Mouse (Mus musculus) Patski (cell line): ENCODE measurements around the gene Lrp2. TPM values are rescaled to one million over a fixed set of nuclear protein-coding genes. Genes with fewer than 3 reads are reported as not detected.

Source experiments
- ATAC-seq: fragments of 100-300 bp; one replicate; pipeline ENCODE4 v1.8.0; 2021
- CTCF ChIA-PET: fragments of 350-600 bp; sonication (Branson Sonifier 250); formaldehyde crosslinking; loops from one replicate; lab custom pipeline; 2022; ENCODE audit warnings: inconsistent platforms; lab: Charles Lee
- POLR2A ChIA-PET: fragments of 350-600 bp; sonication (Branson Sonifier 250); formaldehyde crosslinking; loops from one replicate; lab custom pipeline; 2022; ENCODE audit warnings: antibody characterized with exemption, inconsistent platforms; lab: Charles Lee
- DNase-seq: peaks from one replicate; pipeline ENCODE4 v3.0.0-alpha.2; 2011; ENCODE audit warnings: low read depth, low spot score
- H3K27me3 ChIP-seq: fragments of 371-371 bp; one replicate; pipeline ENCODE4 v1.5.1; 2021
- CTCF ChIP-seq: fragments of 100-300 bp; IDR thresholded peaks from one replicate; pipeline ENCODE4 v1.5.1; 2021
- in situ Hi-C: fragments of 300-500 bp; cut with MboI; formaldehyde crosslinking; loops from 3 replicates; pipeline ENCODE4 v1.11.1; 2018; ENCODE audit warnings: low pct_unique_long_range_greater_than_20kb, mixed read lengths
- polyA plus RNA-seq: library from polyadenylated mRNA; unstranded; gene quantifications from one replicate; pipeline ENCODE4 v1.2.3, GENCODE M21; 2021

The Lrp2 gene
- polyA plus RNA-seq, 1 experiment from 2014 or later: 39.0 TPM

GRCm38 (mm10) chr2:69386118-69386871 lies 199.6 kb downstream of the Lrp2 start:
- DNase-seq (no peak), ATAC-seq (no peak)
- POLR2A ChIA-PET: no interaction called here
- TF ChIP-seq CTCF: no peak
- CTCF ChIA-PET: no interaction called here
- no peaks in the 10 kb centered on the region for H3K27me3 ChIP-seq
- in situ Hi-C loops: no loop called here

- CTCF ChIA-PET: interaction anchor here (0.8 to 1.1 kb wide), 2 partner anchors 12 to 17 kb away, joined by 3 to 4 read pairs; no protein-coding TSS in a partner anchor
- ATAC-seq (no peak), DNase-seq (no peak)
- no peak for TF ChIP-seq CTCF
- POLR2A ChIA-PET: interaction anchor here (1.2 kb wide), 1 partner anchor 18 kb away, joined by 3 read pairs; no protein-coding TSS in a partner anchor
- no peaks in the 10 kb centered on the region for H3K27me3 ChIP-seq
- in situ Hi-C loops: no loop called here
Observed at GRCm38 (mm10) chr2:69382838-69383237, 203.0 kb downstream of the Lrp2 start.

GRCm38 (mm10) chr2:69381740-69382139 lies 204.1 kb downstream of the Lrp2 start:
- ATAC-seq: no peak
- H3K27me3 ChIP-seq: no peaks in the 10 kb centered on the region
- no peak for DNase-seq
- in situ Hi-C loops: no loop called here
- TF ChIP-seq CTCF: no peak
- POLR2A ChIA-PET: interaction anchor here (0.7 kb wide), 1 partner anchor 44 kb away, joined by 3 read pairs; no protein-coding TSS in a partner anchor
- CTCF ChIA-PET: no interaction called here

- no peaks in the 10 kb centered on the region for H3K27me3 ChIP-seq
- CTCF ChIA-PET: interaction anchor here (0.7 to 1.3 kb wide), 3 partner anchors 19 to 104 kb away, joined by 3 to 4 read pairs (median 4); no protein-coding TSS in a partner anchor
- POLR2A ChIA-PET: no interaction called here
- DNase-seq (peak; percentile 68), ATAC-seq (peak; percentile 85)
- no peak for TF ChIP-seq CTCF
- in situ Hi-C loops: no loop called here
Observed at GRCm38 (mm10) chr2:69380281-69380680, 205.6 kb downstream of the Lrp2 start, which contains the start of gene Dhrs9. TSS of gene Dhrs9 (plus strand) at chr2:69380445.

GRCm38 (mm10) chr2:69379801-69380200 lies 206.1 kb downstream of the Lrp2 start:
- DNase-seq: no peak
- ChIA-PET CTCF (interaction anchor here (1.3 kb wide), 1 partner anchor 104 kb away, joined by 4 read pairs; no protein-coding TSS in a partner anchor), POLR2A (no interaction called here)
- no peak for ATAC-seq
- in situ Hi-C loops: no loop called here
- H3K27me3 ChIP-seq: no peaks in the 10 kb centered on the region
- TF ChIP-seq CTCF: no peak

GRCm38 (mm10) chr2:69376780-69377179 lies 209.1 kb downstream of the Lrp2 start:
- TF ChIP-seq CTCF: no peak
- DNase-seq: no peak
- no peaks in the 10 kb centered on the region for H3K27me3 ChIP-seq
- ChIA-PET CTCF (interaction anchor here (1.6 kb wide), 1 partner anchor 84 kb away, joined by 4 read pairs; no protein-coding TSS in a partner anchor), POLR2A (interaction anchor here (0.6 kb wide), 1 partner anchor 60 kb away, joined by 4 read pairs; no protein-coding TSS in a partner anchor)
- ATAC-seq: peak; percentile 51
- in situ Hi-C loops: no loop called here

Other genes with a start within 250 kb of the Lrp2 start
- gene Abcb11, start 243.4 kb downstream of the Lrp2 start, polyA plus RNA-seq: 0.03 TPM
- gene Dhrs9, start 205.6 kb downstream of the Lrp2 start, polyA plus RNA-seq: 0.55 TPM
- gene Bbs5, start 61.1 kb upstream of the Lrp2 start, polyA plus RNA-seq: 20.8 TPM
- gene Klhl41, start 84.1 kb upstream of the Lrp2 start, polyA plus RNA-seq: 0.35 TPM
- gene Fastkd1, start 127.5 kb upstream of the Lrp2 start, polyA plus RNA-seq: 26.0 TPM
- gene Ppig, start 136.5 kb upstream of the Lrp2 start, polyA plus RNA-seq: 83.7 TPM
- gene Ccdc173, start 203.5 kb upstream of the Lrp2 start, polyA plus RNA-seq: 8.5 TPM
- gene Phospho2, start 203.6 kb upstream of the Lrp2 start, polyA plus RNA-seq: 26.1 TPM
- 13.0 TPM for gene Klhl23, start 235.9 kb upstream of the Lrp2 start, polyA plus RNA-seq